Mouse (Mus musculus) embryo, embryonic 11.5 days (tissue): Measurements from ENCODE around the gene Ankrd36.
"Not testable (repeated sequence)": the region's sequence is repeated elsewhere in the genome, so short reads cannot be mapped to it uniquely, and the experiment has no call there.

Experiments
- DNase-seq: peaks from one replicate; pipeline ENCODE4 v3.0.0-alpha.2; 2012; ENCODE audit warnings: low read depth, low spot score

The Ankrd36 gene

GRCm38 (mm10) chr11:5546693-5547092 is 22.8 kb upstream of the Ankrd36 start:
- DNase-seq, result no peak

GRCm38 (mm10) chr11:5551430-5551829 is 18.1 kb upstream of the Ankrd36 start:
- no peak for DNase-seq

GRCm38 (mm10) chr11:5551931-5552330 is 17.6 kb upstream of the Ankrd36 start:
- DNase-seq, result no peak

- no peak for DNase-seq
Measured at GRCm38 (mm10) chr11:5560273-5560672, 9.2 kb upstream of the Ankrd36 start.

- DNase-seq, result no peak
Measured at GRCm38 (mm10) chr11:5562625-5563268, 6.7 kb upstream of the Ankrd36 start.

- no peak for DNase-seq
Measured at GRCm38 (mm10) chr11:5563898-5564297, 5.6 kb upstream of the Ankrd36 start.

GRCm38 (mm10) chr11:5565596-5565995 is 3.9 kb upstream of the Ankrd36 start:
- no peak for DNase-seq

- no peak for DNase-seq
Measured at GRCm38 (mm10) chr11:5566506-5566905, 3.0 kb upstream of the Ankrd36 start.

GRCm38 (mm10) chr11:5567654-5568053 is 1.8 kb upstream of the Ankrd36 start:
- no peak for DNase-seq

GRCm38 (mm10) chr11:5568082-5568481 is 1.4 kb upstream of the Ankrd36 start:
- DNase-seq, result no peak

GRCm38 (mm10) chr11:5571856-5572255 is 2.4 kb downstream of the Ankrd36 start:
- no peak for DNase-seq

- no peak for DNase-seq
Measured at GRCm38 (mm10) chr11:5573821-5574220, 4.3 kb downstream of the Ankrd36 start.

- DNase-seq, result no peak
Measured at GRCm38 (mm10) chr11:5575046-5575445, 5.6 kb downstream of the Ankrd36 start.

- DNase-seq, result no peak
Measured at GRCm38 (mm10) chr11:5592336-5592735, 22.9 kb downstream of the Ankrd36 start.

- DNase-seq, result no peak
Measured at GRCm38 (mm10) chr11:5595381-5595791, 25.9 kb downstream of the Ankrd36 start.

GRCm38 (mm10) chr11:5595792-5596191 is 26.3 kb downstream of the Ankrd36 start:
- no peak for DNase-seq

- no peak for DNase-seq
Measured at GRCm38 (mm10) chr11:5596756-5597155, 27.3 kb downstream of the Ankrd36 start.

- DNase-seq, result no peak
Measured at GRCm38 (mm10) chr11:5605421-5605820, 35.9 kb downstream of the Ankrd36 start.

- DNase-seq, result not testable (repeated sequence)
Measured at GRCm38 (mm10) chr11:5611918-5612317, 42.4 kb downstream of the Ankrd36 start.

GRCm38 (mm10) chr11:5614453-5614852 is 45.0 kb downstream of the Ankrd36 start:
- DNase-seq, result no peak

- DNase-seq, result no peak
Measured at GRCm38 (mm10) chr11:5625101-5625500, 55.6 kb downstream of the Ankrd36 start.

GRCm38 (mm10) chr11:5629033-5629432 is 59.5 kb downstream of the Ankrd36 start:
- peak; percentile 52 for DNase-seq

- no peak for DNase-seq
Measured at GRCm38 (mm10) chr11:5643085-5643484, 73.6 kb downstream of the Ankrd36 start.

GRCm38 (mm10) chr11:5650321-5650720 is 80.8 kb downstream of the Ankrd36 start:
- DNase-seq, result no peak
